Mouse (Mus musculus): Measurements from ENCODE around the gene Npb. TPM values are rescaled to one million over a fixed set of nuclear protein-coding genes. Genes with fewer than 3 reads are reported as not detected.

Npb gene
- polyA plus RNA-seq, 1 experiment from 2014 or later = 0.78 TPM

DNA sequence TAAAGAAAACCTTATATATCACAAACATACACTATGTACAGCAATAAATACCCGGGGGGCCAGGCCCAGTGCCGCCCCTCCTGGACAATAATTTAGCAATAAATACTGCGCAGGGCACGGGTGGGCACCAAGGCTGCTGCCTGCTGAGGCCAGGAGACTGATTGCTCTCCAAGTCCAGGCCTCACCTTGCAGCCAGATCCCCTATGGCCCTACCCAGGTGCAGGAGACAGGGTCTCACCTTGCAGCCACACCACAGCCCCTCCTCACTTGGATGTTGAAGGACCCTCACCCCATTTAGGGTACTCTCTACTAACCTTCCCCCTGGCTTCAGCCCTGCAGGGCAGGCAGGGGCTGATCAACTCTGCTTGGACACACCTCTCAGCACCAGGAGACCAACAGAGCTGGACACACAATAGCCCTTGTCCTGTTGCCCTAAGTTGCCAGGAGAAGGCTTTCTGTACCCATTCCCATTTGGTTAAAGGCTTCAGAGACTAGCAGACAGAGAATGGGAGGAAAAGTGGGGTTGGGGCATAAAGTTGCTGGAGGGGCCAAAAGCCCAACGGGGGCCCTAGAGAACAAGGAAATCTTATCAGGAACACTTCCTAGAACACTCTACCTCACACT is 17.0 kb downstream of the Npb start, which contains the start of gene Sirt7:
Gene Sirt7, minus strand, starts transcription at position 89 of the 624 bp plus-strand sequence.
- ATAC-seq (ENCODE audit: insufficient read depth, low FRiP score, low TSS enrichment) (no peak), DNase-seq (ENCODE audit: low spot score) (no peak)
- Histone ChIP-seq H3K27me3 (ENCODE audit: control insufficient read depth, insufficient read depth, low read length) (no peaks in the 10 kb centered on the region), H3K4me1 (ENCODE audit: control insufficient read depth, insufficient read depth, low read length) (peaks cover 14% of the 10 kb centered on the region), H3K9ac (ENCODE audit: low read length) (peak within 1 kb of the TSS; percentile 80), H3K4me2 (ENCODE audit: low read depth) (peak within 1 kb of the TSS; percentile 98), H3K4me3 (ENCODE audit: low read depth, low read length) (peak within 1 kb of the TSS; percentile 99), H3K9me3 (ENCODE audit: control insufficient read depth, low read length) (no peaks in the 10 kb centered on the region), H3K36me3 (ENCODE audit: control insufficient read depth, insufficient read depth, low read length) (peaks cover 15% of the 10 kb centered on the region), H3K27ac (ENCODE audit: low read depth, low read length) (peak within 1 kb of the TSS; percentile 83)
- 18% methylated on average over 5 of the region's 5 CpGs for WGBS

DNA sequence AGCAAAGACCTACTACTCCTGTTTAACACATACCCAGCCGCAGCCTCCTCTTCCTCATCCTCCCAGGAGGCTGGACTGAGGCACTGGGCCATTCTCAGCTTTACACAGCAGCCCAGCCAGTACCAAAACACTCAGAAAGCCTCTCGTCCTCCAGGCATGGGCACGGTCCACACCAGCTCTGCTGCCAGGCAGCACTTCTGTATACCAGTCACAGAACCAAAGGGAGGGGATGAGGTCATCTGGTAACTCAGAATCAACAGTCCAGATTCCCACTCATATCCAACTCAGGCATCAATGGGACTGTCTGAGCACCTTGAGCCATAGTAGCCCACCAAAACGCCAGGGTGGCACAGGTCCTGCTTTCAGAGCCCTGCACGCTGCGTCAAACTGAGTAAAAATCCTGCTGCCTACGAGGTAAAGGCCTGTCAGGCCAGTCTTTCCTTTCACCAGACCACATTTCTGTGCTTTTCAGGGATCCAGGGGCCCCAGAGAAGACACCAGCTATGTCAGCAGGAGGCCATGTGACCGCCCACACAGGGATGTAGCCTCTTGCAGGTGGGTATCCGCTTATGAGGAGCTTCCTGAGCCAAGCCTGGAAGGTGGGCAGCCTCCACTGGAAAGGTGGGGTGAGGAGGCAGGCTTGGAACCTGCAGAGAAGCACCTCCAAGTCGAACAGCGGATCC is 18.6 kb downstream of the Npb start:
- 90% methylated on average over 11 of the region's 11 CpGs for WGBS
- Histone ChIP-seq H3K9ac (ENCODE audit: low read length) (no peak overlapping the region), H3K27me3 (ENCODE audit: control insufficient read depth, insufficient read depth, low read length) (no peaks in the 10 kb centered on the region), H3K36me3 (ENCODE audit: control insufficient read depth, insufficient read depth, low read length) (peaks cover 9% of the 10 kb centered on the region), H3K4me3 (ENCODE audit: low read depth, low read length) (no peak overlapping the region), H3K4me1 (ENCODE audit: control insufficient read depth, insufficient read depth, low read length) (peaks cover 19% of the 10 kb centered on the region), H3K27ac (ENCODE audit: low read depth, low read length) (no peak overlapping the region), H3K9me3 (ENCODE audit: control insufficient read depth, low read length) (no peaks in the 10 kb centered on the region), H3K4me2 (ENCODE audit: low read depth) (no peak overlapping the region)
- DNase-seq (ENCODE audit: low spot score) = no peak
- no peak for ATAC-seq (ENCODE audit: insufficient read depth, low FRiP score, low TSS enrichment)

DNA sequence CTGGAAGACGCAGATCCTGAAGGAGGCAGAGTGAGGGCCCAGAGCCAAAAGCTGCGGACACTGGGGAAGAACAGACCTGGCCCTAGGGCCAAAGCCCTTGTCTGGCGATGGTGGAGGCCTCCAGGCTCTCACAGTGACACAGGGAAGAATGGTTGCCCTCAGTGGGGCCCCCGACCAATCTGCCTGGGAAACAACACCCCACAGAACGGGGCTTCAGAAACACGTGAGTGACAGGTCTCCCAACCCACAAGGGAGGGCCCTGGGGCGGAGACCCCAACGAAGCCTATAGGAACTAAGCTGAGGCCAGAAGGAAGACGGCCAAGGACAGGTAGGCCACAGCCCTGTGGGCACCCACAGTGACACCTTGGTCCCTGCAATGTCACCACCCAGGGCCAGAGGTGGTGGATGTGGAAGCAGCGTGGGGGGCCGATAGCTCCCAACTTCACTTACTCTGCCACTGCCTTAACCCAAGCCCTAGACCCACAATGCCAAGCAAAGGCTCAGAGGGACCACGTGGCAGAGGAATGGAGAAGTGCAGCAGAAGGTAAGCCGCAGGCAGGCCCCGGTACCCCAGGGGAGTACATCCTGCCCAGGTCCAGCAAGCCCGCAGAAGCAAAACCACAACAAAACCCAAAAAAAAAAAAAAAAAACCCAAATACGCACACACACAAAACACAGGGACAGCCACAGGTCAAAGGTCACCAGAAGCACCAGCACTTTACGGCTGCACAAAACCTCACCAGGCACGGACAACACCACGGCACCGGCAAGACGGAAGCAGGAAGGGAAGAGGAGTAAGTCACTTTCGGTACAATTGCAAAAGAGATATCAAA is 19.4 kb downstream of the Npb start:
- Histone ChIP-seq H3K36me3 (ENCODE audit: control insufficient read depth, insufficient read depth, low read length) (peaks cover 9% of the 10 kb centered on the region), H3K4me2 (ENCODE audit: low read depth) (no peak overlapping the region), H3K4me1 (ENCODE audit: control insufficient read depth, insufficient read depth, low read length) (peaks cover 23% of the 10 kb centered on the region), H3K27me3 (ENCODE audit: control insufficient read depth, insufficient read depth, low read length) (no peaks in the 10 kb centered on the region), H3K9ac (ENCODE audit: low read length) (no peak overlapping the region), H3K9me3 (ENCODE audit: control insufficient read depth, low read length) (no peaks in the 10 kb centered on the region), H3K27ac (ENCODE audit: low read depth, low read length) (no peak overlapping the region), H3K4me3 (ENCODE audit: low read depth, low read length) (no peak overlapping the region)
- no peak for DNase-seq (ENCODE audit: low spot score)
- WGBS = 83% methylated on average over 22 of the region's 22 CpGs
- ATAC-seq (ENCODE audit: insufficient read depth, low FRiP score, low TSS enrichment) = no peak

DNA sequence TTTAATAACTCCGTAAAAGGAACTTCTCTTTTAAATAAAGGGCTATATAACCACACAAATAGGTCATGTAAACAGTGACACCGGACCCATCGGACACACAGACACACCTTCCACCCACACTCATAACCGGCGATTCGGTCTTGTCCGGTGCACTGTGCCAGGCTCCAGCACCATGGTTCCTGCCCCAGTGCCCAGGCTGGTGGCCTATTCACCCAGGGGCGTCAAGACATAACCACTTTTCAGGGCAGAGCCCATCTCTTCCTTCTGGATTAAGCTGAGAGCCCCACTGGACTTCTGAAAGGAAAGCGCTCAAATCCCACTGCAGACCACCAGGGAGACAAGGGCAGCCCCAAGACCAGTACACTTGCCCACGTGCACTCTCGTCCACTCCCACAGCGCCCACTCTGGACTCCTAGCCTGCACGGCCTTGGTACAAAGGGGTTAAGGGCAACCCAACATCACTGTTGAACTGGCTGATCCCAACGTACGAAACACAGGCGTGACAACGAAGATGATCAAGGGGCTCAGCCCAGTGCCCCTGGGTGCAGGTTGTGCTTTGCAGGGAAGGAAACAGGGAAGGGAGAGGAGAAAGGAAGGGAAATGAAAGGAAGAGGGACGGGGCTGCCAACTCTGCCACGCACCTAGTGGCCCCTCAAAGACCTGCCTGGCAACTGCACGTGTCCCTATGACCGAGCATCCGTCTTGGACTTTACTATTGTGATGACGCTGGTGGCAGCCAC is 20.5 kb downstream of the Npb start:
- H3K4me2 ChIP-seq (ENCODE audit: low read depth) = no peak overlapping the region
- ATAC-seq (ENCODE audit: insufficient read depth, low FRiP score, low TSS enrichment) (no peak), DNase-seq (ENCODE audit: low spot score) (no peak)
- H3K4me3 ChIP-seq (ENCODE audit: low read depth, low read length) = no peak overlapping the region
- H3K4me1 ChIP-seq (ENCODE audit: control insufficient read depth, insufficient read depth, low read length) = peaks cover 23% of the 10 kb centered on the region
- peaks cover 9% of the 10 kb centered on the region for H3K36me3 ChIP-seq (ENCODE audit: control insufficient read depth, insufficient read depth, low read length)
- H3K27ac ChIP-seq (ENCODE audit: low read depth, low read length) = no peak overlapping the region
- no peak overlapping the region for H3K9ac ChIP-seq (ENCODE audit: low read length)
- H3K27me3 ChIP-seq (ENCODE audit: control insufficient read depth, insufficient read depth, low read length) = no peaks in the 10 kb centered on the region
- WGBS = 96% methylated on average over 23 of the region's 23 CpGs
- H3K9me3 ChIP-seq (ENCODE audit: control insufficient read depth, low read length) = no peaks in the 10 kb centered on the region

DNA sequence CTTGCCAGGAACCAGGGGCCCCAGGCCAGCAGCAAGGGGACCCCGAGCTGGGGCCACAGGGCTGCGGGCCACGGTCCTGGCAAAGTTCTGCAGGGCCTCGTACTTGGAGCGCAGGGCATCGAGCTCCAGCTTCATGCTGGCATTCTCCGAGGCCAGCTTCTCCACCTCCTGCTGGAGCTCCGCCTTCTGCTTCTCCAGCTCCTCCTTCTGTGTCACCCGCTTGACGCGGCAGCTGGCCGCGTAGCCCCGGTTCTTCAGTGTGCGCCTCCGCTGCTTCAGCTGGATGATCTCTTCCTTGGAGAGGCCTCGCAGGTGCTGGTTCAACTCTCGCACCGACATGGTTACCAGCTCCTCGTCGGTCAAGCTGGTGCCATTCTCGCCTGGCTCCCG is 21.1 kb downstream of the Npb start:
- DNase-seq (ENCODE audit: low spot score) (no peak), ATAC-seq (ENCODE audit: insufficient read depth, low FRiP score, low TSS enrichment) (no peak)
- Histone ChIP-seq H3K27ac (ENCODE audit: low read depth, low read length) (no peak overlapping the region), H3K4me1 (ENCODE audit: control insufficient read depth, insufficient read depth, low read length) (peaks cover 18% of the 10 kb centered on the region), H3K9ac (ENCODE audit: low read length) (no peak overlapping the region), H3K27me3 (ENCODE audit: control insufficient read depth, insufficient read depth, low read length) (no peaks in the 10 kb centered on the region), H3K9me3 (ENCODE audit: control insufficient read depth, low read length) (no peaks in the 10 kb centered on the region), H3K4me3 (ENCODE audit: low read depth, low read length) (no peak overlapping the region), H3K36me3 (ENCODE audit: control insufficient read depth, insufficient read depth, low read length) (peaks cover 9% of the 10 kb centered on the region), H3K4me2 (ENCODE audit: low read depth) (no peak overlapping the region)
- 82% methylated on average over 23 of the region's 23 CpGs for WGBS

DNA sequence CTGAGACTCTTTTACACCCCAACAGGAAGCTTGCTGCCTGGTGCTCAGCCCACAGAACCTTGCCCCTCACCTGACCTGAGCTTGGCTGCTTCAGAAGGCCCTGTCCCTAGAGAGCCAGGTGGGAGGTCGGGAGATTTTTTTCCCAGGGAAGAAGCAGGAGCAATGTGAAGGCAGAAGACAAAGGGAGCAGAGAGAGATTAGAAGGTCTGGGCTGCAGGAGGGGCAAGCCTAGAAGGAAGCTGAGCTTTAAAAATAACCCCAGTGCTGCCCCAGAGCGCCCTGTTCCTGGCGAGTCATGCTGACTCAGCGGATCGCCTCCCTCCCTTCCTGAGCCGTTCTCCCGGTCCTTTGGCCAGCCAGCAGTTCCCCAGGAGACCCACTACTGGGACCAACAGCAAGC is 21.6 kb downstream of the Npb start:
- 39% methylated on average over 7 of the region's 7 CpGs for WGBS
- Histone ChIP-seq H3K27ac (ENCODE audit: low read depth, low read length) (peak overlapping the region; percentile 35; the same call in 1 of the 2 replicates), H3K27me3 (ENCODE audit: control insufficient read depth, insufficient read depth, low read length) (no peaks in the 10 kb centered on the region), H3K4me1 (ENCODE audit: control insufficient read depth, insufficient read depth, low read length) (peaks cover 18% of the 10 kb centered on the region), H3K4me3 (ENCODE audit: low read depth, low read length) (no peak overlapping the region), H3K9ac (ENCODE audit: low read length) (peak overlapping the region; percentile 35; the same call in 1 of the 2 replicates), H3K9me3 (ENCODE audit: control insufficient read depth, low read length) (no peaks in the 10 kb centered on the region), H3K4me2 (ENCODE audit: low read depth) (peak overlapping the region; percentile 10; the same call in 1 of the 2 replicates), H3K36me3 (ENCODE audit: control insufficient read depth, insufficient read depth, low read length) (peaks cover 9% of the 10 kb centered on the region)
- no peak for ATAC-seq (ENCODE audit: insufficient read depth, low FRiP score, low TSS enrichment)
- no peak for DNase-seq (ENCODE audit: low spot score)

DNA sequence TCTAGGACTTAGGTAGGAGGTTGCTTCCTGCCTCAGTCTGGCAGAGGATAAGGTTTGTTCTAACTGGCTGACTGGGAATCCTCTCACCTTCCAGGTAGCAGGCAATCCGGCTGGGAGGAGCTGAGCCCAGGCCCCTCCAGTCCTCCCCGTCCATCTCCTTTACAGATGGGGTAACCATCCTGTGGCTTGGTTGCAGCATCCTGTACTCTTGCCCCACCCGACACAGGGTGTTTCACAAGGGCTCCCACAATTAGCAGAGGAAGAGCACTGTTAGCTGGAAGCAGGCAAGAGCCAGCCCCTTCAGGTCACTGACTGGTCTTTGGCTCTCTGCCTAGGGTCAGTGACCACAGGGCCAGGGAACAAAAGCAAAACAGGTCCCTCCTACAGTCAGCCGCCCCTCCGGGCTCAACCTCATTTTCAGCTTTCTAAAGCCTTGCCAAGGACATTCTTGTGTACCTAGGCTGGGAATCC is 22.2 kb downstream of the Npb start:
- peak overlapping the region; percentile 35 for H3K27ac ChIP-seq (ENCODE audit: low read depth, low read length)
- H3K4me1 ChIP-seq (ENCODE audit: control insufficient read depth, insufficient read depth, low read length) = peaks cover 14% of the 10 kb centered on the region

More for the DNA sequence above, 22.2 kb downstream of the Npb start:
- peak overlapping the region; percentile 35; the same call in 1 of the 2 replicates for H3K9ac ChIP-seq (ENCODE audit: low read length)
- peaks cover 9% of the 10 kb centered on the region for H3K36me3 ChIP-seq (ENCODE audit: control insufficient read depth, insufficient read depth, low read length)
- no peaks in the 10 kb centered on the region for H3K27me3 ChIP-seq (ENCODE audit: control insufficient read depth, insufficient read depth, low read length)
- no peaks in the 10 kb centered on the region for H3K9me3 ChIP-seq (ENCODE audit: control insufficient read depth, low read length)
- H3K4me3 ChIP-seq (ENCODE audit: low read depth, low read length) = no peak overlapping the region
- WGBS = 57% methylated on average over 5 of the region's 5 CpGs
- no peak for ATAC-seq (ENCODE audit: insufficient read depth, low FRiP score, low TSS enrichment)
- H3K4me2 ChIP-seq (ENCODE audit: low read depth) = peak overlapping the region; percentile 10; the same call in 1 of the 2 replicates
- no peak for DNase-seq (ENCODE audit: low spot score)
